Mouse (Mus musculus) G1E (cell line): ENCODE measurements at regions not wholly inside any gene's neighbourhood (a gene's known extent, or its start where the extent isn't known, plus 50 kb on each side); places are given as distances from the start of the nearest gene placed in this dataset.

ENCODE experiments used
- ATAC-seq: 2 replicates; pipeline ENCODE4 v1.8.0; 2016; ENCODE audit warnings: mild to moderate bottlenecking; ENCODE audit not compliant: insufficient number of reproducible peaks, poor library complexity, low FRiP score, severe bottlenecking; ENCODE audit errors: extremely low read depth
- DNase-seq: peaks from one replicate; pipeline ENCODE4 v3.0.0; 2012; ENCODE audit warnings: low spot score
- H3K27me3 ChIP-seq: 2 replicates; pipeline ENCODE4 v1.6.1; 2012; ENCODE audit warnings: mild to moderate bottlenecking, low read length, inconsistent platforms; ENCODE audit not compliant: insufficient read depth
- H3K36me3 ChIP-seq: replicated peaks from 2 replicates; pipeline ENCODE3; 2012; ENCODE audit warnings: mild to moderate bottlenecking, inconsistent platforms
- H3K4me1 ChIP-seq: 2 replicates; pipeline ENCODE4 v1.6.1; 2012; ENCODE audit warnings: low read depth, low read length, inconsistent platforms, mixed read lengths; ENCODE audit not compliant: insufficient read depth
- H3K4me3 ChIP-seq: 2 replicates; pipeline ENCODE4 v1.5.1; 2012; ENCODE audit warnings: low read depth, mild to moderate bottlenecking, inconsistent platforms, low read length, moderate library complexity, mixed read lengths
- H3K9me3 ChIP-seq: replicated peaks from 2 replicates; pipeline ENCODE4 v1.6.1; 2012; ENCODE audit warnings: inconsistent platforms
- CTCF ChIP-seq: IDR thresholded peaks from 2 replicates; pipeline ENCODE4 v1.5.1; 2012; ENCODE audit warnings: low read depth, low read length, inconsistent platforms, mixed read lengths
- GATA1 ChIP-seq: IDR thresholded peaks from 2 replicates; pipeline ENCODE4 v1.6.1; 2012; ENCODE audit warnings: borderline replicate concordance, low read length, inconsistent platforms, mixed read lengths
- GATA2 ChIP-seq: IDR thresholded peaks from 2 replicates; pipeline ENCODE4 v1.6.1; 2012; ENCODE audit warnings: low read depth, low read length, inconsistent platforms, borderline replicate concordance
- POLR2AphosphoS5 ChIP-seq: IDR thresholded peaks from 2 replicates; pipeline ENCODE4 v1.6.1; 2012; ENCODE audit warnings: low read depth, low read length, inconsistent platforms; ENCODE audit not compliant: insufficient replicate concordance
- TAL1 ChIP-seq: conservative IDR thresholded peaks from 2 replicates; pipeline ENCODE4 v1.6.1; 2012; ENCODE audit warnings: low read depth, low read length, inconsistent platforms, mixed read lengths

GRCm38 (mm10) chr3:147041201-147041600, 189.0 kb downstream of the Ttll7 start:
- Histone ChIP-seq H3K9me3 (peaks cover 14% of the 10 kb centered on the region), H3K4me3 (no peak overlapping the region), H3K36me3 (no peaks in the 10 kb centered on the region), H3K27me3 (no peaks in the 10 kb centered on the region), H3K4me1 (no peaks in the 10 kb centered on the region)
- DNase-seq (no peak), ATAC-seq (no peak)
- TF ChIP-seq CTCF, result no peak

GRCm38 (mm10) chr3:147042911-147043310, 190.7 kb downstream of the Ttll7 start:
- no peaks in the 10 kb centered on the region for H3K27me3 ChIP-seq
- TF ChIP-seq GATA1 (no peak), CTCF (no peak), GATA2 (no peak), POLR2AphosphoS5 (no peak), TAL1 (no peak)
- peaks cover 18% of the 10 kb centered on the region for H3K9me3 ChIP-seq
- H3K4me3 ChIP-seq, result no peak overlapping the region
- H3K36me3 ChIP-seq, result no peaks in the 10 kb centered on the region
- DNase-seq (no peak), ATAC-seq (no peak)
- no peaks in the 10 kb centered on the region for H3K4me1 ChIP-seq

- H3K27me3 ChIP-seq, result no peaks in the 10 kb centered on the region
- ATAC-seq, result no peak
- H3K9me3 ChIP-seq, result peaks cover 17% of the 10 kb centered on the region
- TF ChIP-seq GATA1 (no peak), GATA2 (no peak), POLR2AphosphoS5 (no peak), TAL1 (no peak), CTCF (no peak)
- H3K4me3 ChIP-seq, result no peak overlapping the region
- H3K4me1 ChIP-seq, result no peaks in the 10 kb centered on the region
- DNase-seq, result no peak
- no peaks in the 10 kb centered on the region for H3K36me3 ChIP-seq
Observed at GRCm38 (mm10) chr3:147046634-147047033, 194.5 kb downstream of the Ttll7 start.

- no peak for TF ChIP-seq GATA2
- TF ChIP-seq CTCF, result no peak
- no peak for TF ChIP-seq TAL1
- TF ChIP-seq GATA1, result no peak
- TF ChIP-seq POLR2AphosphoS5, result no peak
- Histone ChIP-seq H3K9me3 (peaks cover 21% of the 10 kb centered on the region), H3K27me3 (no peaks in the 10 kb centered on the region), H3K4me3 (no peak overlapping the region), H3K36me3 (no peaks in the 10 kb centered on the region), H3K4me1 (no peaks in the 10 kb centered on the region)
- ATAC-seq (no peak), DNase-seq (no peak)
Observed at GRCm38 (mm10) chr3:147054157-147054838, 202.1 kb downstream of the Ttll7 start.

- H3K9me3 ChIP-seq, result peaks cover 39% of the 10 kb centered on the region
- no peaks in the 10 kb centered on the region for H3K36me3 ChIP-seq
- ATAC-seq (no peak), DNase-seq (no peak)
- H3K27me3 ChIP-seq, result no peaks in the 10 kb centered on the region
- TF ChIP-seq CTCF (no peak), GATA2 (no peak), TAL1 (no peak), POLR2AphosphoS5 (no peak), GATA1 (no peak)
- H3K4me3 ChIP-seq, result no peak overlapping the region
- no peaks in the 10 kb centered on the region for H3K4me1 ChIP-seq
Observed at GRCm38 (mm10) chr3:147057874-147058273, 205.7 kb downstream of the Ttll7 start.

GRCm38 (mm10) chr3:147060659-147061058, 208.5 kb downstream of the Ttll7 start:
- H3K36me3 ChIP-seq, result no peaks in the 10 kb centered on the region
- no peak for TF ChIP-seq TAL1
- no peak for TF ChIP-seq POLR2AphosphoS5
- TF ChIP-seq GATA2, result no peak
- no peak for TF ChIP-seq GATA1
- no peak for TF ChIP-seq CTCF
- H3K9me3 ChIP-seq, result peaks cover 53% of the 10 kb centered on the region
- DNase-seq, result no peak
- no peaks in the 10 kb centered on the region for H3K4me1 ChIP-seq
- H3K27me3 ChIP-seq, result no peaks in the 10 kb centered on the region
- no peak for ATAC-seq
- no peak overlapping the region for H3K4me3 ChIP-seq
